Mouse (Mus musculus) CH12.LX (cell line): ENCODE measurements at regions not wholly inside any gene's neighbourhood (a gene's known extent, or its start where the extent isn't known, plus 50 kb on each side); places are given as distances from the start of the nearest gene placed in this dataset.

Source experiments
- DNase-seq: peaks from one replicate; pipeline ENCODE4 v3.0.0-alpha.2; 2013; ENCODE audit errors: extremely low read depth
- H3K27ac ChIP-seq: 2 replicates; pipeline ENCODE4 v1.5.1; 2012; ENCODE audit warnings: low read depth, mild to moderate bottlenecking, control low read depth, moderate library complexity; ENCODE audit not compliant: insufficient read depth
- H3K27me3 ChIP-seq: replicated peaks from 2 replicates; pipeline ENCODE3; 2012; ENCODE audit warnings: inconsistent platforms
- H3K36me3 ChIP-seq, 2 experiments: replicated peaks in 1 of 2; 2 replicates each; pipeline versions ENCODE3 to v1.6.1; 2012; ENCODE audit warnings: inconsistent platforms in 1 of 2, low read length in 1 of 2, mild to moderate bottlenecking in 1 of 2, mixed read lengths in 1 of 2, moderate library complexity in 1 of 2; ENCODE audit not compliant: control insufficient read depth in 1 of 2, insufficient read depth in 1 of 2
- H3K4me1 ChIP-seq, 2 experiments: 2 replicates each; pipeline ENCODE4 v1.6.1; 2012; ENCODE audit warnings: inconsistent platforms in 1 of 2, moderate library complexity in 1 of 2; ENCODE audit not compliant: insufficient read depth in 2 of 2, control insufficient read depth in 1 of 2
- H3K4me2 ChIP-seq: 2 replicates; pipeline ENCODE4 v1.6.1; 2012; ENCODE audit warnings: low read depth, mild to moderate bottlenecking, control low read depth; ENCODE audit not compliant: poor library complexity, insufficient read depth, severe bottlenecking
- H3K4me3 ChIP-seq, 3 experiments: fragments of 150-350 bp in 1 of 3; sonication (generic) in 1 of 3; replicated peaks in 1 of 3; 2 replicates each; pipeline versions ENCODE3 to v1.5.1; 2011 to 2012; ENCODE audit warnings: low read depth in 2 of 3, low read length in 2 of 3, mild to moderate bottlenecking in 2 of 3, moderate library complexity in 2 of 3, control low read depth in 1 of 3, improper control_type of control experiment in 1 of 3, inconsistent platforms in 1 of 3, mixed read lengths in 1 of 3; ENCODE audit not compliant: poor library complexity in 1 of 3
- H3K79me2 ChIP-seq: replicated peaks from 2 replicates; pipeline ENCODE4 v1.6.1; 2012; ENCODE audit warnings: mild to moderate bottlenecking, moderate library complexity; ENCODE audit not compliant: control insufficient read depth, poor library complexity, insufficient read depth, severe bottlenecking; ENCODE audit errors: extremely low read depth
- H3K9ac ChIP-seq: 2 replicates; pipeline ENCODE4 v1.6.1; 2012; ENCODE audit warnings: low read depth, mild to moderate bottlenecking, control low read depth, moderate library complexity; ENCODE audit not compliant: insufficient read depth
- H3K9me3 ChIP-seq: replicated peaks from 2 replicates; pipeline ENCODE3; 2012; ENCODE audit warnings: low read length, inconsistent platforms, mixed read lengths
- BHLHE40 ChIP-seq: IDR thresholded peaks from 2 replicates; pipeline ENCODE4 v1.6.1; 2011; ENCODE audit warnings: mild to moderate bottlenecking, low read depth, low read length, improper control_type of control experiment
- CHD1 ChIP-seq: IDR thresholded peaks from 2 replicates; pipeline ENCODE4 v1.6.1; 2012; ENCODE audit warnings: low read depth, low read length, improper control_type of control experiment, inconsistent platforms
- E2F4 ChIP-seq: IDR thresholded peaks from 2 replicates; pipeline ENCODE4 v1.6.1; 2011; ENCODE audit warnings: low read depth, low read length, improper control_type of control experiment; ENCODE audit not compliant: insufficient replicate concordance
- ELF1 ChIP-seq: IDR thresholded peaks from 2 replicates; pipeline ENCODE4 v1.6.1; 2014; ENCODE audit warnings: low read depth, mild to moderate bottlenecking, inconsistent platforms, low read length, improper control_type of control experiment
- EP300 ChIP-seq: IDR thresholded peaks from 2 replicates; pipeline ENCODE4 v1.6.1; 2011; ENCODE audit warnings: low read length, improper control_type of control experiment
- ETS1 ChIP-seq: conservative IDR thresholded peaks from 2 replicates; pipeline ENCODE4 v1.6.1; 2012; ENCODE audit warnings: low read depth, mild to moderate bottlenecking, inconsistent platforms, low read length, improper control_type of control experiment, moderate library complexity
- GABPA ChIP-seq: IDR thresholded peaks from 2 replicates; pipeline ENCODE4 v1.6.1; 2012; ENCODE audit warnings: low read depth, low read length, improper control_type of control experiment, inconsistent platforms; ENCODE audit not compliant: insufficient replicate concordance
- IRF4 ChIP-seq: IDR thresholded peaks from 2 replicates; pipeline ENCODE4 v1.6.1; 2014; ENCODE audit warnings: low read depth, mild to moderate bottlenecking, inconsistent platforms, low read length, improper control_type of control experiment
- JUN ChIP-seq: IDR thresholded peaks from 2 replicates; pipeline ENCODE4 v1.6.1; 2011; ENCODE audit warnings: low read depth, mild to moderate bottlenecking, low read length, improper control_type of control experiment, moderate library complexity; ENCODE audit not compliant: insufficient read depth
- JUND ChIP-seq: conservative IDR thresholded peaks from 2 replicates; pipeline ENCODE4 v1.6.1; 2011; ENCODE audit warnings: low read depth, low read length, improper control_type of control experiment
- MAFK ChIP-seq: IDR thresholded peaks from 2 replicates; pipeline ENCODE4 v1.6.1; 2011; ENCODE audit warnings: low read length, improper control_type of control experiment; ENCODE audit not compliant: insufficient replicate concordance
- MAX ChIP-seq: IDR thresholded peaks from 2 replicates; pipeline ENCODE4 v1.6.1; 2011; ENCODE audit warnings: low read length, improper control_type of control experiment
- MAZ ChIP-seq: IDR thresholded peaks from 2 replicates; pipeline ENCODE4 v1.6.1; 2012; ENCODE audit warnings: low read depth, mild to moderate bottlenecking, inconsistent platforms, low read length, improper control_type of control experiment, moderate library complexity
- MXI1 ChIP-seq: IDR thresholded peaks from 2 replicates; pipeline ENCODE4 v1.6.1; 2011; ENCODE audit warnings: mild to moderate bottlenecking, low read depth, low read length, improper control_type of control experiment
- MYC ChIP-seq: IDR thresholded peaks from 2 replicates; pipeline ENCODE4 v1.6.1; 2011; ENCODE audit warnings: low read depth, mild to moderate bottlenecking, improper control_type of control experiment, low read length
- NRF1 ChIP-seq: IDR thresholded peaks from 2 replicates; pipeline ENCODE4 v1.6.1; 2014; ENCODE audit warnings: low read depth, mild to moderate bottlenecking, inconsistent platforms, low read length, improper control_type of control experiment, moderate library complexity
- PAX5 ChIP-seq: IDR thresholded peaks from 2 replicates; pipeline ENCODE4 v1.6.1; 2012; ENCODE audit warnings: low read length, inconsistent platforms, mixed read lengths
- RAD21 ChIP-seq: IDR thresholded peaks from 2 replicates; pipeline ENCODE4 v1.6.1; 2011; ENCODE audit warnings: low read depth, mild to moderate bottlenecking, low read length, improper control_type of control experiment, moderate library complexity
- SIN3A ChIP-seq: IDR thresholded peaks from 2 replicates; pipeline ENCODE4 v1.6.1; 2012; ENCODE audit warnings: low read length, improper control_type of control experiment, inconsistent platforms
- SMC3 ChIP-seq: IDR thresholded peaks from 2 replicates; pipeline ENCODE4 v1.6.1; 2011; ENCODE audit warnings: low read depth, low read length, improper control_type of control experiment
- TBP ChIP-seq: conservative IDR thresholded peaks from 2 replicates; pipeline ENCODE4 v1.6.1; 2011; ENCODE audit warnings: low read depth, low read length, improper control_type of control experiment
- TCF12 ChIP-seq: IDR thresholded peaks from 2 replicates; pipeline ENCODE4 v1.6.1; 2014; ENCODE audit warnings: low read depth, mild to moderate bottlenecking, inconsistent platforms, low read length, improper control_type of control experiment
- UBTF ChIP-seq: IDR thresholded peaks from 2 replicates; pipeline ENCODE4 v1.6.1; 2012; ENCODE audit warnings: low read depth, mild to moderate bottlenecking, inconsistent platforms, low read length, improper control_type of control experiment, moderate library complexity
- USF2 ChIP-seq: conservative IDR thresholded peaks from 2 replicates; pipeline ENCODE4 v1.6.1; 2011; ENCODE audit warnings: low read depth, low read length, improper control_type of control experiment
- ZC3H11A ChIP-seq: IDR thresholded peaks from 2 replicates; pipeline ENCODE4 v1.6.1; 2012; ENCODE audit warnings: low read depth, mild to moderate bottlenecking, inconsistent platforms, low read length, improper control_type of control experiment
- ZKSCAN1 ChIP-seq: IDR thresholded peaks from 2 replicates; pipeline ENCODE4 v1.6.1; 2012; ENCODE audit warnings: low read depth, inconsistent platforms, low read length, improper control_type of control experiment, borderline replicate concordance
- ZNF384 ChIP-seq: IDR thresholded peaks from 2 replicates; pipeline ENCODE4 v1.6.1; 2012; ENCODE audit warnings: low read depth, low read length, improper control_type of control experiment, inconsistent platforms
- dilution Hi-C: fragments of 300-500 bp; cut with MboI; formaldehyde crosslinking; loops from 2 replicates; pipeline ENCODE4 v1.14.3; 2020; ENCODE audit warnings: low sequenced_read_pairs; ENCODE audit not compliant: extremely low pct_unique_long_range_greater_than_20kb, extremely low pct_ligation_motif_present
- in situ Hi-C: fragments of 300-500 bp; cut with MboI; formaldehyde crosslinking; loops from 3 replicates; pipeline ENCODE4 v1.14.3; 2019; ENCODE audit warnings: low sequenced_read_pairs, low pct_ligation_motif_present, low pct_unique_long_range_greater_than_20kb, mixed read lengths

GRCm38 (mm10) chr10:92438621-92439394 is 283.4 kb downstream of the Nedd1 start:
- Histone ChIP-seq H3K27me3 (no peaks in the 10 kb centered on the region), H3K4me3 (no peak overlapping the region), H3K9ac (no peak overlapping the region), H3K4me1 (no peaks in the 10 kb centered on the region), H3K79me2 (no peaks in the 10 kb centered on the region), H3K36me3 (no peaks in the 10 kb centered on the region), H3K4me2 (no peak overlapping the region), H3K27ac (no peak overlapping the region), H3K9me3 (no peaks in the 10 kb centered on the region)
- TF ChIP-seq MAX (no peak), NRF1 (no peak), TCF12 (no peak), SIN3A (no peak), MAZ (no peak), ZNF384 (no peak), JUND (no peak), MXI1 (no peak), E2F4 (no peak), JUN (no peak), SMC3 (no peak), RAD21 (no peak), ZC3H11A (no peak), ZKSCAN1 (no peak), MYC (no peak), BHLHE40 (no peak), MAFK (no peak), GABPA (no peak), ETS1 (no peak), USF2 (no peak)
- DNase-seq: no peak
- dilution Hi-C loops: no loop called here
- in situ Hi-C loops: no loop called here

GRCm38 (mm10) chr10:92429256-92429655 is 293.0 kb downstream of the Nedd1 start:
- Histone ChIP-seq H3K9me3 (peaks cover 2% of the 10 kb centered on the region), H3K4me1 (no peaks in the 10 kb centered on the region), H3K27ac (no peak overlapping the region), H3K9ac (no peak overlapping the region), H3K4me2 (no peak overlapping the region), H3K4me3 (no peak overlapping the region), H3K79me2 (no peaks in the 10 kb centered on the region)
- dilution Hi-C loops: no loop called here
- TF ChIP-seq ZC3H11A (no peak), JUND (no peak), CHD1 (no peak), RAD21 (no peak), MYC (no peak), TBP (no peak), IRF4 (no peak), ETS1 (no peak), E2F4 (no peak), TCF12 (no peak), UBTF (no peak), EP300 (no peak), PAX5 (no peak), ELF1 (no peak), SIN3A (no peak)
- TF ChIP-seq, all 38 proteins: peak for 0
- no peak for DNase-seq
- no peaks in the 10 kb centered on the region for H3K27me3 ChIP-seq
- in situ Hi-C loops: no loop called here
- no peaks in the 10 kb centered on the region for H3K36me3 ChIP-seq
